In genomic region chr1:158740161-158740766, GRCm38 (mm10) we compare ENCODE assay signal across 14 mouse cellular contexts.
"Had no signal": no experiment of that assay in that cellular context is flagged by ENCODE, and none has a peak within 500 bp of the region (broad histone marks: within the 10 kb centered on the region; RNA-seq: fewer than 3 reads in every experiment).

No protein-coding gene starts in this region.

- H3K4me2 ChIP-seq: limb, embryonic 12.5 days; liver, embryonic 13.5 days; lung, embryonic 15.5 days; midbrain, embryonic 11.5 days; midbrain, embryonic 15.5 days; neural tube, embryonic 12.5 days had no signal

- H3K4me1 ChIP-seq: liver, embryonic 13.5 days; lung, embryonic 15.5 days; megakaryocyte, embryonic 14.5 days; neural tube, embryonic 12.5 days had no signal

- H3K27me3 ChIP-seq: liver, embryonic 13.5 days; lung, embryonic 15.5 days; megakaryocyte, embryonic 14.5 days; midbrain, embryonic 15.5 days; neural tube, embryonic 12.5 days had no signal

- H3K4me3 ChIP-seq: limb, embryonic 12.5 days; liver, embryonic 13.5 days; lung, embryonic 15.5 days; megakaryocyte, embryonic 14.5 days; midbrain, embryonic 15.5 days; neural tube, embryonic 12.5 days had no signal

- H3K9me3 ChIP-seq: limb, embryonic 12.5 days; liver, embryonic 13.5 days; lung, embryonic 15.5 days; midbrain, embryonic 15.5 days; neural tube, embryonic 12.5 days had no signal

- ATAC-seq: liver, postnatal 0 days; midbrain, embryonic 15.5 days had no signal

- H3K27ac ChIP-seq: limb, embryonic 12.5 days; liver, embryonic 13.5 days; lung, embryonic 15.5 days; macrophage; midbrain, embryonic 15.5 days; neural tube, embryonic 12.5 days had no signal

- H3K9ac ChIP-seq: limb, embryonic 12.5 days; liver, embryonic 13.5 days; liver, postnatal 0 days; lung, embryonic 15.5 days; midbrain, embryonic 15.5 days; neural tube, embryonic 12.5 days had no signal

- DNase-seq: kidney, adult 9 months; liver; liver, embryonic 13.5 days; liver, postnatal 0 days; spleen, adult 18-20 months; thymus, adult 18-20 months; thymus, postnatal 14 days had no signal

- H3K36me3 ChIP-seq: limb, embryonic 12.5 days; liver, embryonic 13.5 days; lung, embryonic 15.5 days; midbrain, embryonic 15.5 days; neural tube, embryonic 12.5 days had no signal
